Mouse (Mus musculus) heart, adult 9 months (tissue): ENCODE results near the gene Olfr1442.
"Not testable (repeated sequence)": the region's sequence is repeated elsewhere in the genome, so short reads cannot be mapped to it uniquely, and the experiment has no call there.

ENCODE experiments used
- DNase-seq, 2 experiments: peaks; one replicate each; pipeline ENCODE4 v3.0.0; 2022; ENCODE audit warnings: low spot score in 2 of 2

Olfr1442 gene

DNA sequence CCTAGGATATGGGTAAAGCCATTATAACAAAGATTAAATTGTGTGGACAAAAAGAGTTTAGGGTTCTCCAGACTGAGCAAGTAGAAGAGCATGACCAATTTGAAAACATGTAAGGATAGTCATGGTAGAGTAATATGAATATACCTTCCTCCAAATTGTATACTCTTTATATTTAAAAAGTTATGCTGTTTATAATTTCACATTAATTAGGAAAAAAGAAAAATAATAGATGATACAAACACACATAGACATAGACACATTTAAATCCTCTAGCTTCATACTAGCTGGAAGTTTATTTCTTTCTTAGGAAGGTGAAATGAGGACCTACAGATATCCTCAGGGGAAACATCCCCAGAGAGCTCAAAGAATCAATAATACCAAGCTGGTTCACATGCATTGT is at the start of gene Olfr1442:
Gene Olfr1442 (plus strand): TSS at position 301 of the 400 bp plus-strand sequence.
- DNase-seq = no peak

DNA sequence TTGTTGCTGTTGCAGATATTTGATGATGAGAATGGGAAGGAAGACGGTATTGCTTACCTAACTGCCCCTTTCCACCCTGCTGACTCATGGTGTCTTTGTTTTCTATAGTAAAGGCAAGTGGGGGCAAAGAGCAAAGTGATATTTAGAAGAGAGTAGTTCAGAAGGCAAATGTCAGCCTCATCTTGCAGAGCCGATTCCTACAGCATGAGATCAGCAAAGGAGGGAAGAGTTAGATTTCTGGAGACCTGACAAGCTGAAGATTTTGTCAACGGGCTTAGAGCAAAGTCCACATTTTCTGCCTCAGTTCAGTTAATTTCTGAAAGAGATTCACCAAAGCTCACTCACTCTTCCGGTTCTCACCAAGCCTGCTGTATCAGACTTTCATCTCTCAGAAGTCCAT is 37.1 kb upstream of the Olfr1442 start, which contains the start of gene Glyat:
Gene Glyat (plus strand): TSS at position 133 of the 400 bp plus-strand sequence.
- DNase-seq = no peak

DNA sequence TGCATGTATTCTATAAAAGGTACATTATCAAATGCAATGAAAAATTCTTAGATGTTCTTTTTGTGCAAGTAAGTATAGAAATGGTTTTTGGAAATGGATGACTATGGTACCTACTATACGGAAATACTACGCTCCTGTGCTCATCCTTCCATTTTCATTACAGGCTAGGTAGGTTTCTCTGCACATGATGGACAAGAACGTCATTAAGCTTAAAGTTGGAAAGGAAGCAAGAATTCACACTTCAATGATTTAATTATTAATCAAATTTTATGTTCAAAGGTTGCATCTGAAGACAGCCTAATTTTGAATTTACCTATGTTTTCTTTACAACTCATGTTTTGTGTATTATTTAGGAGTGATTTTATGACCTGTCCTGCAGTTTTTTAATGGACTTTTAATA is 36.0 kb upstream of the Olfr1442 start:
- no peak for DNase-seq

DNA sequence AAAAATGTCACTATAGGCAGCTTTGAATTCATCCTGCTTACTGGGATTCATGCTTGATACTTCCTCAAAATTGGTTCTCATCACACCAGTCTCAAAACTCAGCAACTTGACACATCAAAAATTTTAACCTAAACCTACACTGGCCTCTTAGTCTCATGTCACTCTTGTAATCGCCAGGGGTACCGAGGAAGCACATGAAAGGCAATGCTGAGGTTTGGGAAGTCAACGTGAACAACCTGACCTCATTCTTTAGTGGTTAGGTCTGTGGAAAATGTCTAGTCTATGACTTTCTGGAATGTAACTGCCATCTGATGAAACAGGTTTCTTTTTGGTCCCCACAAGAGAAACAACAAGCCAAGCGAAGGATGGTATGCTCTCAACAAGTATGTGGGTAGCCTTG is 35.3 kb upstream of the Olfr1442 start:
- no peak for DNase-seq

DNA sequence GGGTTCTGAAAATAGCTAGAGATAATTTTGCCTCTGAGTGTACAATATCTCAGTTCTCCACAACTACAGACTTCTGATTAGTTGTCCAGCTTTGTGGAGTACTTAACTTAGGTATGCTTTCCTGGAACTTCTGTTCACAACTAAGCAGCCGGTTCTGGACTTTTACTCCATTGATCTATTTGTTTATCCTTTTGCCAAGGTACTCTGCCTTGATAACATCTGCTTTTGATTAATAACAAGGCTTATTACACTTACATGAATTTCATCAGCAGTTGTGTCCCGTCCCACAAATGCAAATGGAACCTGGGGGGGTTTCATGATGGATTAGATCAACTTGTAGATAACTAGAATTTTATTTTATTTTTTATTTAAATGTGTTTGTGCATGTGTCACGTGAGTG is 33.4 kb upstream of the Olfr1442 start:
- DNase-seq = no peak

DNA sequence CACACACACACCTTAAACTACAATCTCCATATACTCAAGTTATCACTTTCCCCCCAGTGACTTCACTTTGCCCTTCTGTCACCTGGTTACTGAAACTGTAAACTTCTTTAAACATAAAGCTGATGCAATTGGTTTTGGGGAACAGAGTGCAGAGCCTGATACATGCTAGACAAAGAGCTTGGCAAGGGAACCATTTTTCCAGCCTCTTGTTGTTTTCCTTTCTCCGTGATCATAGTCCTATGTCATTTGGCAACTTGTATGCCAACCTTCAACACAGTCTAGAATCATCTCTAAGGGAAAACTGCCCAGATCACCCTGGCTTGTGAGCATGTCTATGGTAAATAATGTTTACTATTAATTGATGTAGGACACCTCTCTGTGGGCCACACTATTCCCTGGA is 32.2 kb upstream of the Olfr1442 start:
- no peak for DNase-seq

DNA sequence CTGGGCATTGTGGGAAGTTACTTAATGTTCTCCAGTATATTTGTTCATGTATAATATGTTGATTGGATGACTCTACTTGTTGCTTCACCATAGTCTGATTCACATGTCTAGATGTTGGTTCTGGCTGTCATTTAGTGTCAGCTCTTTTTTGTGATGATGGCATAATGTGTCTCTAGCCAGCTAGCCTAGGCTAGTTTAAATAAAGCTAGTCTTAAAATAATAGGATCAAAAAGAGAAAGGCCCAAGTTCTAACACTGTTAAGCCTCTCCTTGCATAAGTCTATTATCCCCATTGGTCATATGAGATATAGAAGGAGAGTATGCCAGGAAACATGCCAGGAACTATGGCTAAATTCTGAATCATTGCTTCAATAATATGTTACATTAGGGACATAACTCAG is 20.7 kb upstream of the Olfr1442 start:
- DNase-seq = no peak

DNA sequence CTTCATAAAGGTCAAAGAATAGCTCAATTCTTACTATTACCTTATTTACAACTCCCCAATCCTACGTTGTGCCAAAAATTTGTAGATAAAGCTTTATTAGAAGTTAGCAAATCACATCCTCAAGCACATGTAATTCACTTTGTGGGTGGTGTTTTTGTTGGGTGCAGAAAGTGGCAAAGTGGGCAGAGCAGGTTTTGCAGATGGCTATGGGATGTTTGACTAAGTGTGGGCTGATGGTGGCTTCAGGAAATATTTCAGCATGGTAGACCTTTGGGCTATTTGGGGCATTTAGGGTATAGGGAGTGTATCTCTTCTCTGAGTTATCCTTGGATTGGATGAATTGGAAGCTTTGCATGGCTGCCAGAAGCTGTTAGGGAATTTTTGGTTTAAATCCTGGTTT is 4.1 kb upstream of the Olfr1442 start:
- no peak for DNase-seq

DNA sequence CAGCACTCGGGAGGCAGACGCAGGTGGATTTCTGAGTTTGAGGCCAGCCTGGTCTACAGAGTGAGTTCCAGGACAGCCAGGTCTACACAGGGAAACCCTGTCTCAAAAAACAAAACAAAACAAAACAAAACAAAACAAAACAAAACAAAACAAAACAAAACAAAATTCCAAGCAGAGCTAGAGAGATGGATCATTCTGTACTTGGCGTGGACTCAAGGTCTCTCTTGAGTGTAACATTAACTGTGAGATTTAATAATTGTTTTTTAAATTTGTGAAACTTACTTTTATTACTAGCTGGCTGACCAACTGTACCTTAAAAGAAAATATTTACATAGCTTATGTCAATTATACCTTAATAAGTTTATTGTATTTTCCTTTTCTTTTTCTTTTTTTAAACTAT is 1.6 kb upstream of the Olfr1442 start:
- not testable (repeated sequence) for DNase-seq

DNA sequence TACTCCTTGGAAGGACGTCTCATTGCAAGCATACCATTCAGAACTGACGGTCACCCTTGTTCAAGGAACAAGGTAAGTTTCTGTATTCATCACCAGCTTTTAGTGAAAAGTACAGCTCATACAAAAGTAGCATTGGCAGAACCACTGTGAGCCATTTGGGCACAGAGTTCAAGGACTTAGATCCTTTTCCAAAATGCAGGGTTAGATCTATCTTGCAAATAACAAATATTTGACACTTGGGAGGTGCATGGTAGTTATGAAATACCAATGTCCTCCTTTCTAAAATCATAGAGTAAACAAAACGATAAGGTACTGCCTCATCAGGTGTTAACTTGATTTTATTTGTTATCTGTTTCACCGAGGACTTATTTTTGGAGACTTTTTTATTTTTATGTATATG is 812 bp downstream of the Olfr1442 start:
- DNase-seq = no peak

DNA sequence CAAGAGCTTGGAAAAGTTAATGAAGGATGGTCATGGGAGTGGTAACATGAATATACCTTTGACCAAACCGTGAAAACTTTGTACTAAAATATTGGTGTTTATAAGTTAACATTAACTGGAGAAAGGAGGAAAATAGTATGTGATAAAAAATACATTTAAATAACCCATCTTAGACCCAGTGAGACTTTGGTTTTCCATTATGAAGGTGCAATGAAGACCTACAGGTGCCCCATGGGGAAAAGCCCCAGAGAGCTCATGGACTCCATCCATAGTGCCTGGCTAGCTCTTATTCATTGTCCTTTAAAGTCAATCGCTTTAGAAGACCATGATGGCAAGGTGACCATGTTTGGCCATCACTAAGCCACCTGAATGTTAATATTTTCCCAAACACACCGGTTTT is 7.6 kb downstream of the Olfr1442 start, which contains the start of gene Olfr1443:
Gene Olfr1443 (plus strand): TSS at position 301 of the 400 bp plus-strand sequence.
- no peak for DNase-seq

DNA sequence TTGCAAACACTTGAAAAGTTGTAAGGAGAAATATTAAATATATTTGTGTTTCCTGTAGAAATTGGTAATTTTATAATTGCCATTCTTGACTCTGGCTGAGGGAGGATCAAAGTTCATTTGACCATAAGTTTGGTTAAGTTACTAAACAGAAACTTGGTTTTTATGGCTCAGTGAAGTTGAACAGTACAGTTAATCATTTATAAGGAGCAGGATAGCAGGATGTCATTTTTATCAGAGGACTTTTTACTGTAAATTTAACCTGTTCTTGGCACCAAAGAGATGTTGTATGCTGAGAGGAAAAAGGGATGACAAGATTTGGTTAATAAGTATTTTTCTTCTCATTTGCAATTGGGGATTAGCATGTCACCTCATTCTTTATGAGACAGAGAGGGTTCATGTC is 14.4 kb downstream of the Olfr1442 start:
- no peak for DNase-seq

DNA sequence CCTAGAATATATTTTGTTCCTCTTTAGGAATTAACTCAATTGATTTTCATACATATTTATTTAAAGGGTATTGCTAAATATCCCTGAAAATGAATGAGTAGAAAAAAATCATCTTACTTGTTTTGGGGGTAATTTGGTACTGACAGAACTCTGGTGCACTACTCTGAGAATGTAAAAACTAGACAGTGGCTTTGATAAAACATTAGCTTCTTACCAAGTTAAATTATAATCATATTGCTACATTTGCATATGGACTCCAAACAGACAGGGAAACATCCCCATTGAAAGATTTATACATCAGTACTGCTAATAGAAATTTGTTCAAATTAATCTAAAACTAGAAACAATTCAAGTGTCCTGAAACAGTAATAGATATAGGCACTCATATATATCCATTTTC is 15.0 kb downstream of the Olfr1442 start:
- DNase-seq = no peak

DNA sequence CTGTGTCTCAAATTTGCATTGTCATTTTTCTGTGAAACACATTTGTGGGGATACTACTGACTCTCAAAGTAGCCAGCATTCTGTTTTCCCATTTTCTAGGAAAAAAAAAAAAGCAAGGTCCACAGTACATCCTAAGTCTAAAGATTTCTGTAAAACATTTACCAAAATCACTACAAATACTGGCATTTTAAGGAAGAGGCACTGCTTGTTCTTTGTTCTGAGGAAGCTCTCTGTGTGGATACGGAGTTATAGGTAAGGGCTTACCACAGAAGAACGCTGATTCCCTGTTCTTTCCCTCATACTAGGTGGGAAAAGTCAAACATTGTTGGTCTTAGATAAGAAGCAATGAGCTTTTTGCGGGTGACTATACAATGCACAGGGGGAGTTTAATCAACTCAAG is 25.4 kb downstream of the Olfr1442 start, which contains the start of gene Keg1:
Gene Keg1 (plus strand): TSS at position 197 of the 400 bp plus-strand sequence.
- no peak for DNase-seq

DNA sequence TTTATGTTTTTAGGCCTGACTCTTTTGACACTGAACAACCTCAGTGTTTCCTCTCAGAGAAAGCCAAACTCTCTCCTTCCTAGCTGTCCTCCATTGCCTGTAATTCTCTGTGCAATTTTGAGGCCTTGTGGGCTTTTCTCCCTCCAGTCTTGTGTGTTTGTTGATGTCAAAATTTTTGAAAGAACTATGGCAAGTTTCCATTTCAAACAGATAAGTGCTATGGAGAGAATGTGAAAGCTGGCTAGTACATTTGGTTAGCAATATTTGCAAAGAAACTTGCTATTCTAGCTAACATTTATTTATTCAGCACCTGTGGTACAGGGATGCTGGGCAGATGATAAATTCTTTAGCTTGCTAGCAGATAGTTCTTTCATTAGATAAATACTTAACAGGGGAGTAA is 26.0 kb downstream of the Olfr1442 start:
- no peak for DNase-seq

DNA sequence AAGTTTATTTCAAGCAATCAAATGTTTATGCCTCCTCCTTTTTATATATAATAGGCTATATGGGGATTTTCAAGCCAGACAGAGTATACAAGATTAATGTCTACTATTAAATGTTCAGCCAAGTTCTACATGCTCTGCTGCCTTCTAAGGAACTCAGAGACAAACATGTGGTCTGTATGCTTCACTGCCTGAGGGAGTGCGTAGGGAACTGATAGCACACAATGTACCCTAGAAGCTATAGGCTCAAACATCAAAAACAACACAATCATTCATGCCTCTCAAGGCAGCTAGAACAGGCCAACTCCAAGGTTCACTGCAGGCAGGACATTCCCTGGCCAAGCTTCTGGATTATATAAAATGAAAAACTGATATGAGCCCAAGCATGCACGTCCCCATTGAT is 38.2 kb downstream of the Olfr1442 start:
- no peak for DNase-seq

DNA sequence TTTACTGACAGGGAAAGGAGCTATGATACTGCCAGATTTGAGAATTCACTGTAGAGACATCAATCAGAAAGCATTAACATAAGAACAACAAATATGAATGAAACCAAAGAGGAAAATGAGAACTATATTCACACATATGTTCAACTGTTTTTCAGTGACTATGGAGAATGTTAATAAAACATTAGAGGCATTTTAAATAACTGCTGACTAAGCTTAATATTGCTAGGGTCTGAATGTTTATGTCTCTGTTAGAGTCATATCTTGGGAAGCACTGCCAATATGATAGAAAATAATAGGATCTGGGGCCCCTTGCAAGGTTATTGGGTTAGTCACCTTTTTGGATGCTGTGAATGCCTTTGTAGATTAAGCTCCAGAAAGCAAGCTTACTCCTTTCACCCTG is 38.7 kb downstream of the Olfr1442 start:
- DNase-seq = no peak

DNA sequence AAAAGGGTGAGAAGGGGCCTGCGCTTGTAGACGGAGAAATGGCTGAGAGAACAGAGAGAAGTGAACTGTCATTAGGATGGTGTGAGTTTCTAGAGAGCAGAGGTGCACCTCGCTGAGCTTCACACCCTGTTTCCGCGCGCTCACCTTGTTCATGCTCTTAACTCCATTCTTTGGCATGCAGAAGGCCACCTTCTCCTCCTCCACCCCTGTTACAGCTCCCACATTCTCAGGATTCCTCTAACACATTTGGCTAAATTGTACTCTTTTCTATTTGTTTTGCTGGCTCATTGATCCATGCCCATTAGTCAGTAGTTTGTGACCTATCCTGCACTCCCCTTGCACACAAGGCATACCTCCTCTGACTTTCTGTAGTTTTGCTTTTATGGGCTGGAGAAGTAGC is 49.0 kb downstream of the Olfr1442 start:
- no peak for DNase-seq

DNA sequence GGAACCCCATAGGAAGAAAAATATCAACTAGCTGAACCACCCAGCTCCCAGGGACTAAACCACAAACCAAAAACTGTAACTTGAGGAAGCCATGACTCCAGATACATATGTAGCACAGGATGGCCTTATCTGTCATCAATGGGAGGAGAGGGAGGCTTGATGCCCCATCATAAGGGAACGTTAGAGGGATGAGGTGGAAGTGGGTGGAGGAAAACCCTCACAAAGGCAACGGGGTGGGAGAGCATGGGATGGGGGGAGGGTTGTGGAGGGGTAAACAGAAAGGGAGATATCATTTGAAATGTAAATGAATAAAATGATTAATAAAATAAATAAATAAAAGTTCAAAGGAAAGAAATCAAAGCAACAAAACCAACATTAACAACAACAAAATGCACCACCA is 50.2 kb downstream of the Olfr1442 start:
- DNase-seq = no peak

DNA sequence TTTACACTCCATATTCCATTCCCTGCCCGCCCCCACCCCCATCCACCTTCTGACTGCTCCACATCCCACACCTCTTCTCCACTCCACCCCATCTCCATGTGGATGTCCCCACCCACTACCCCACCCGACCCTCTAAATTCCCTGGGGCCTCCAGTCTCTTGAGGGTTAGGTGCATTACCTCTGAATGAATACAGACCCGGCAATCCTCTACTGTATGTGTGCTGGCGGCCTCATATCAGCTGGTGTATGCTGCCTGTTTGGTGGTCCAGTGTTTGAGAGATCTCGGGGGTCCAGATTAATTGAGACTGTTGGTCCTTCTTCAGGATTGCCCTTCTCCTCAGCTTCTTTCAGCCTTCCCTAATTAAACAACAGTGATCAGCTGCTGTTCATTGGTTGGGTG is 50.7 kb downstream of the Olfr1442 start:
- not testable (repeated sequence) for DNase-seq

DNA sequence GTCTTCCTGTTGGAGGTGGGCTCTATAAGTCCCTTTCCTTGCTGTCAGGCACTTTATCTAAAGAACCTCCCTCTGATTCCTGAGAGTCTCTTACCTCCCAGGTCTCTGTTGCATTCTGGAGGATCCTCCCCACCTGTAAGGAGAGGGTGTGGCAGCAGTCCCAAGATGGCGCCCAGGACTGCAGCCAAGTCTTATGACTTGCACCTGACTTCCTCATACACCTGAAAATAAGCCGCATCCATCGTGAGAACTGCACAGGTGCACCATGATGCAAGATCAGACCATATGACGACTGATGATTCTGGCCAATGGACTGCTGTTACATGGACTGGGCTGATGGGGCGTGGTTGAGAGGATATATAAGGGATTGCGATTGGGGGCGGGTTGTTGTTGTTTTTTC is 51.4 kb downstream of the Olfr1442 start:
- DNase-seq = not testable (repeated sequence)

DNA sequence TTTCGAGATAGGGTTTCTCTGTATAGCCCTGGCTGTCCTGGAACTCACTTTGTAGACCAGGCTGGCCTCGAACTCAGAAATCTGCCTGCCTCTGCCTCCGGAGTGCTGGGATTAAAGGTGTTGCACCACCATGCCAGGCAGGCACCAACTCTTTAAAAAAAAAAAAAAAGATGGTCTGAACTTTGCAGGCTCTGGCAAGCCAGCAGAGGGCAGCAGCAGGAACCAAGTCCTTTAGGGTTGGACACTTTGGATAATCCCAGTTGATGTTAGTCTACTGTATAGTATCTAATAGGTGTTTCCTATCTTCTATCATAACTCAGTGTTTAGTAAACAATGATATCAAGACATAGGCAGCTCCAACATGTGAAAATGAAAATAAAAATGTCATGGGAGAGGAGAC is 52.1 kb downstream of the Olfr1442 start:
- peak; percentile 2 to 12 for DNase-seq

DNA sequence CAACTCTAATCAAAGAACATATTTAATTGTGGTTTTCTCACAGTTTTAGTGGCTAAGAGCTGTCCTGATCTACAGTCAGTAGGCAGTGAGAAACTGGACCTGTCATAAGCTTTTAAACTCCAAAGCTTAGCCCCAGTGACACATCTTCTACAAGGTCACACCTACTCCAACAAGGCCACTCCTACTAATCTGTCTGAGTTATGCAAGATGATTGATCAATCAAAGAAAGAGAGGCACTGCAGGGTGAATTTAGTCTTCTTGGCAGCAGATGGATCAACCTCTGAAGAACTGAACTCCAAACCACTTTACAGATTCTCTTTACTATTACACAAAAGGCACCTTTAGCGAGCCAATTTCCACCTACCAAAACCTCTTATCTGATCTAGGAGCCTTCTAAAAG is 55.6 kb downstream of the Olfr1442 start:
- DNase-seq = no peak
